Mouse (Mus musculus): ENCODE data around the gene Celsr1. TPM values are rescaled to one million over a fixed set of nuclear protein-coding genes. Genes with fewer than 3 reads are reported as not detected.

Gene Celsr1
- total and polyA plus RNA-seq, 3 experiments = not detected

DNA sequence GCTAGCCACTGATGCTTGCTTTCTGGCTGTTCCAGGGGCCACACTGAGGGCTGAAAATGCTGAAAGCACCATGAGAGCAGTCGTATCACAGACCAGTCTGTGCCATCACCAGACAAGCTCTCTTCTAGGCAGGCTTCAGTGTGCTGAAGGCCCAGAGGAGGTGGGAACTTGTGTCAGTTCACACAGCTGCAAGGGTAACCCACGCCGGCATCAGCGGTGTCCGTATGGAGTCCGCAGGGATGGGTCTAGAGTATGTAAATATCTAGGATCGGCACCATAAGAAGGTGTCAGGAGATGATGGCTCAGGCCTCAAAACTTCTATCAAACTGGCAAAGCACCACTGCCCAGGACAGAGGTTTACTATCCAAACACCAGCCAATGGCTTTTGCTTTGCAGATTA, 64.3 kb downstream of the Celsr1 start:
- Histone ChIP-seq H3K4me1 (ENCODE audit: control insufficient read depth in 1 of 2, insufficient read depth in 2 of 2) (peaks cover 0 to 6% of the 10 kb centered on the region in 2 experiments; a peak in 1 of 4 replicates), H3K36me3 (replicated peaks in 1 of 2; ENCODE audit: control insufficient read depth in 1 of 2, insufficient read depth in 1 of 2, low read length in 1 of 2) (no peaks in the 10 kb centered on the region), H3K4me2 (ENCODE audit: insufficient read depth, low read depth, poor library complexity, severe bottlenecking) (no peak overlapping the region), H3K4me3 (replicated peaks in 1 of 3; ENCODE audit: low read depth in 2 of 3, low read length in 2 of 3, poor library complexity in 1 of 3) (no peak overlapping the region), H3K9ac (ENCODE audit: insufficient read depth, low read depth) (no peak overlapping the region), H3K27me3 (replicated peaks) (peaks cover 50% of the 10 kb centered on the region), H3K79me2 (replicated peaks; ENCODE audit: control insufficient read depth, extremely low read depth, insufficient read depth, poor library complexity, severe bottlenecking) (no peaks in the 10 kb centered on the region), H3K27ac (ENCODE audit: insufficient read depth, low read depth) (no peak overlapping the region), H3K9me3 (replicated peaks; ENCODE audit: low read length) (no peaks in the 10 kb centered on the region)
- TF ChIP-seq SIN3A (IDR thresholded peaks at IDR 0.05; ENCODE audit: low read length) = no peak
- TF ChIP-seq TBP (conservative IDR thresholded peaks at IDR 0.05; ENCODE audit: low read depth, low read length) = no peak
- no peak for TF ChIP-seq CHD1 (IDR thresholded peaks at IDR 0.05; ENCODE audit: low read depth, low read length)
- no peak for TF ChIP-seq MAX (IDR thresholded peaks at IDR 0.05; ENCODE audit: low read length)
- TF ChIP-seq SMC3 (IDR thresholded peaks at IDR 0.05; ENCODE audit: low read depth, low read length) = no peak
- no peak for TF ChIP-seq MYC (IDR thresholded peaks at IDR 0.05; ENCODE audit: low read depth, low read length)
- no peak for TF ChIP-seq RCOR1 (conservative IDR thresholded peaks at IDR 0.05; ENCODE audit: low read depth, low read length)
- TF ChIP-seq MXI1 (IDR thresholded peaks at IDR 0.05; ENCODE audit: low read depth, low read length) = no peak
- dilution Hi-C loops (cut with MboI; ENCODE audit: extremely low pct_ligation_motif_present, extremely low pct_unique_long_range_greater_than_20kb, low sequenced_read_pairs) (no loop called here), in situ Hi-C loops (cut with MboI; ENCODE audit: low pct_ligation_motif_present, low pct_unique_long_range_greater_than_20kb, low sequenced_read_pairs) (no loop called here)
- no peak for DNase-seq (ENCODE audit: extremely low read depth)

DNA sequence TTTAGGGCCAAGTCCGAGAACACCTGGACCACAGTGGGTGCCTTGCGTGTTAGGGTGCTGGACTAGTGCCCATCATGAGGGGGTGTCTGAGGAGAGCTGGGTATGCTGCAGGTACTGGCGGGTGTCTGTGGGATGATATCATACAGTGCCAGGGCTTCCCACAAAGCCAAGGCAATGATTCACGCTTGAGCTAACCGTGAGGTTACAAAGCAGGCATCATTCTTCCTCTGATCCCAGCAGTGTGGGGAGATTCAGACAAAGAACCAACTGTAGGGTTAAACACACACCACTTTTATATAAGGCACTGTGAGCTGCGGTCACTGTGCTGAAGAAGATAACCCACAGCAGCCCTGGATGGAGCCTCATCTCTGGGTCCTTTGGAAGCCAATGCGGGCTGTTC, 67.5 kb downstream of the Celsr1 start:
- dilution Hi-C loops (cut with MboI; ENCODE audit: extremely low pct_ligation_motif_present, extremely low pct_unique_long_range_greater_than_20kb, low sequenced_read_pairs) (no loop called here), in situ Hi-C loops (cut with MboI; ENCODE audit: low pct_ligation_motif_present, low pct_unique_long_range_greater_than_20kb, low sequenced_read_pairs) (no loop called here)
- no peak for DNase-seq (ENCODE audit: extremely low read depth)

More for the DNA sequence above, 67.5 kb downstream of the Celsr1 start:
- Histone ChIP-seq H3K4me2 (ENCODE audit: insufficient read depth, low read depth, poor library complexity, severe bottlenecking) (no peak overlapping the region), H3K4me1 (ENCODE audit: control insufficient read depth in 1 of 2, insufficient read depth in 2 of 2) (peaks cover 0 to 22% of the 10 kb centered on the region in 2 experiments; a peak in 2 of 4 replicates), H3K27ac (ENCODE audit: insufficient read depth, low read depth) (no peak overlapping the region), H3K4me3 (replicated peaks in 1 of 3; ENCODE audit: low read depth in 2 of 3, low read length in 2 of 3, poor library complexity in 1 of 3) (no peak overlapping the region), H3K79me2 (replicated peaks; ENCODE audit: control insufficient read depth, extremely low read depth, insufficient read depth, poor library complexity, severe bottlenecking) (no peaks in the 10 kb centered on the region), H3K9ac (ENCODE audit: insufficient read depth, low read depth) (no peak overlapping the region), H3K27me3 (replicated peaks) (peaks cover 35% of the 10 kb centered on the region), H3K36me3 (replicated peaks in 1 of 2; ENCODE audit: control insufficient read depth in 1 of 2, insufficient read depth in 1 of 2, low read length in 1 of 2) (no peaks in the 10 kb centered on the region), H3K9me3 (replicated peaks; ENCODE audit: low read length) (no peaks in the 10 kb centered on the region)
- TF ChIP-seq HCFC1 (IDR thresholded peaks at IDR 0.05; ENCODE audit: low read depth, low read length) (no peak), MAZ (IDR thresholded peaks at IDR 0.05; ENCODE audit: low read depth, low read length) (no peak), ZNF384 (IDR thresholded peaks at IDR 0.05; ENCODE audit: low read depth, low read length) (no peak), MAX (IDR thresholded peaks at IDR 0.05; ENCODE audit: low read length) (no peak), MAFK (IDR thresholded peaks at IDR 0.05; ENCODE audit: insufficient replicate concordance, low read length) (no peak), ZC3H11A (IDR thresholded peaks at IDR 0.05; ENCODE audit: low read depth, low read length) (no peak), CTCF (conservative IDR thresholded peaks at IDR 0.05 in 1 of 2, IDR thresholded peaks at IDR 0.05 in 1 of 2; ENCODE audit: low read depth in 2 of 2, low read length in 2 of 2) (no peak), JUND (conservative IDR thresholded peaks at IDR 0.05; ENCODE audit: low read depth, low read length) (no peak), CHD2 (IDR thresholded peaks at IDR 0.05; ENCODE audit: low read length) (no peak), NELFE (IDR thresholded peaks at IDR 0.05; ENCODE audit: low read depth, low read length) (no peak), KAT2A (IDR thresholded peaks at IDR 0.05; ENCODE audit: insufficient replicate concordance, low read length) (no peak), NRF1 (IDR thresholded peaks at IDR 0.05; ENCODE audit: low read depth, low read length) (no peak), SIN3A (IDR thresholded peaks at IDR 0.05; ENCODE audit: low read length) (no peak), ETS1 (conservative IDR thresholded peaks at IDR 0.05; ENCODE audit: low read depth, low read length) (no peak), CHD1 (IDR thresholded peaks at IDR 0.05; ENCODE audit: low read depth, low read length) (no peak), ZMIZ1 (IDR thresholded peaks at IDR 0.05; ENCODE audit: low read depth, low read length) (no peak), ELF1 (IDR thresholded peaks at IDR 0.05; ENCODE audit: low read depth, low read length) (no peak), GABPA (IDR thresholded peaks at IDR 0.05; ENCODE audit: insufficient replicate concordance, low read depth, low read length) (no peak), RCOR1 (conservative IDR thresholded peaks at IDR 0.05; ENCODE audit: low read depth, low read length) (no peak)
